Mouse (Mus musculus): Measurements from ENCODE around the gene Cmah.

The Cmah gene

GRCm38 (mm10) chr13:24481615-24482295 lies 154.6 kb downstream of the Cmah start:
- DNase-seq (ENCODE audit: low read depth, low spot score) = peak; percentile 47

GRCm38 (mm10) chr13:24483691-24484090 lies 156.5 kb downstream of the Cmah start:
- no peak for DNase-seq (ENCODE audit: low read depth, low spot score)

DNA sequence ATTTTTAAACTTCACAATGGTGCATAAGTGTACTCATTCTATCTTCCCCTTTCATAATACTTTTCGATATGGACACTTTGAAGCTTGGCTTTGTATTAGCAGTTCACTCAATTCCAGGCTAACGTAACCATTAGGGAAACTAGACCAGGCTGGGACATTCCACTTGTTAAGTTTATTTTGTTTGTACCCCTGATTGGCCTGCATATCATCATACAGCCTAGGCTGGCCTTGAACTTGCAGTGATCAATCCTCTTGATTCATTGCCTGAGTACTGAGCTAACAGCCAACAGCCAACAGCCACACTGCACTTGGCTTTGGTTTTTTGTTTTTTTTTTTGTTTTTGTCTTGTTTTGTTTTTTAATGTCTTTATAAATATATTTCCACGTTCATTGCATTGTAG lies 157.6 kb downstream of the Cmah start:
- no peak for DNase-seq (ENCODE audit: low read depth, low spot score)

- no peak for DNase-seq (ENCODE audit: low read depth, low spot score)
These were observed 158.8 kb downstream of the Cmah start for GRCm38 (mm10) chr13:24485964-24486363.

DNA sequence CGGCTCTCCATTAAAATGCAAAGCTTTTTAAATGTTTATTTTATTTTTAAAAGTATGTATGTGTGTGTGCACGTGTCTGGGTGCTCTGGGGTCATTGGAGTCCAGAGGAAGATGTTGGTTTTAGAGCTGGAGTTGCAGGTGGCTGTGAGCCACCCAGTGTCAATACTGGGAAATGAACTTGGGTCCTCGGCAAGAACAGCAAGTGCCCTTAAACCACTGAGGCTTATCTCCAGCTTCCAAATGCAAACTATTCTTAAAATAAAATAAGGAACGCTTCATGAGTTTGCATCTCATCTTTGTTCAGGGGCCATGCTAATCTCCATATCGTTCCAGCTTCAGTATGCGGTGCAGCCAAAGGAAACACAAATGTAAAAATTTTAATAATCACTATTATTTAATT lies 159.2 kb downstream of the Cmah start:
- no peak for DNase-seq (ENCODE audit: low read depth, low spot score)

DNA sequence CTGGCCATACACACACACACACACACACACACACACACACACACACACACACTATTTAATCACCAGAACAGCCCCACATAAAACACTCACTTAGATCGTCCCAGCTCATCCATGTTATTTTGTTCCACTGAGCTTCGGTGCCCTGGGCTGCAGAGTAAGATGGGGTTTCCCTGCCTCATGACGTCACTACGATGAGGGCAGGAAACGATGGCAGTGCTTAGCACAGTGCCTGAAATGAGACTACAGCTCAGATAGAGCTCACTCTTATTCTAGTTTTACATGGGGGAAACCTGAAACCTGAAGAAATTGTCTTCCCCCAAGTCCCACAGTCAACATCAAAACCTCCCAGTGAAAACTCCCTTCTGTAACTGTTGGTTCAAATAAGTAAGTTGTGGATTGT lies 159.9 kb downstream of the Cmah start:
- no peak for DNase-seq (ENCODE audit: low read depth, low spot score)

GRCm38 (mm10) chr13:24487546-24487945 lies 160.3 kb downstream of the Cmah start:
- no peak for DNase-seq (ENCODE audit: low read depth, low spot score)

- DNase-seq (ENCODE audit: low read depth, low spot score) = no peak
These were observed 161.4 kb downstream of the Cmah start for GRCm38 (mm10) chr13:24488526-24489070.

DNA sequence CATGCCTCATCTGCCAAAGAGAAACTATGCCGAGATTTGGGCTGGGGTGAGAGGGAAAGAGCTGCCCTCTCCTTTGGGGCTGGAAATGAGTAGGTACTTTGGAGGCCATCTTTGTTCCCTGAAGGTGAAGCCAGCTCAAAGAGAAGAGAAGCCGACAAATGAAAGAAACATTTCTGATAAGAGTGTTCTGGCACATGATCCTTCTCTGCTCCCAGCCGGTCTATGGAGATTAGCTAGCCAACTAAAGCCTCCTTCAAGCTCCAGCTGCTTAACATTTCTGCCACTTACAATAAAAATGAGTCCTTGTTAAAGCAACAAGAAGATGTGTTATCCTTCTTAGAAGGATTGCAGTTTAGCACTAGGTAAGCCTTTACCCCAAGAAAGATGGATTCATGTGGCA lies 162.3 kb downstream of the Cmah start:
- no peak for DNase-seq (ENCODE audit: low read depth, low spot score)

DNA sequence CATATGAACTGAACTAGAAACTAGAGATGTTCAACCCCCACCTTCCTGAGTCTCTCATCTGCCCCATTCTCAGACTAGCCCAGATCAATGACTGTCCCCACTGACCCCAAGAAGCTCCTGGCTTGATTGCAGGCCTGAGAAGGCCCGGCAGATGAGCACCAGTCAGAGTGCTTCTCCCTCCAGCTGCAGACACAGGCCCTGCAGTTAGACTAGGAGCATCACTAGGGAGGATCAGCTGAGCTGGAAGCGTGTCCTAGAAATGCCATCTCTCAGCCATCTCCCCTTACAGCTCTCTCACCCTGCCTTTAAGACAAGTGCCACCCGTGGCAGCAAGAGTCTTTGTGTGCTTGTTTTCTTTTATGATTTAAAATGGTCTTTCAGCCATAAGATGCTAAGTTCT lies 162.8 kb downstream of the Cmah start:
- DNase-seq (ENCODE audit: low read depth, low spot score) = no peak

DNA sequence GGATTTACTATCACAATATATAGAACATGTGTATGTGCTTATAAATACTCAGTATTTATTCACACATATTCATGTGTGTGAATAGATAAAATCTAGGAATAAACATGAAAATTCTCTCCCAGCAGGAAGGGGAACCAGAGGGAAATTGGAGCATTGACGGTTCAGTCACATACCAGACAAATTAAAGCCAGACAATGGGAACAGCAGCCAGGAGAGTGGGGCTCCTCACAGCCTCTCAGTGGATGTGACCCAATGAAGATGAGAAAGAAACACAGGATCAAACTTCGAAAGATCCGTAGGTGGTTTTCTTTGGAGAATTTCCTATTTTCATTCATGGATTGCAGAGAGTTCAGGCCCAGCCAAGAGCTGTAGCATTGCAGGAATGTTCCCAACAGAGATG lies 163.9 kb downstream of the Cmah start:
- no peak for DNase-seq (ENCODE audit: low read depth, low spot score)

- no peak for DNase-seq (ENCODE audit: low read depth, low spot score)
These were observed 166.6 kb downstream of the Cmah start for GRCm38 (mm10) chr13:24493784-24494183.

DNA sequence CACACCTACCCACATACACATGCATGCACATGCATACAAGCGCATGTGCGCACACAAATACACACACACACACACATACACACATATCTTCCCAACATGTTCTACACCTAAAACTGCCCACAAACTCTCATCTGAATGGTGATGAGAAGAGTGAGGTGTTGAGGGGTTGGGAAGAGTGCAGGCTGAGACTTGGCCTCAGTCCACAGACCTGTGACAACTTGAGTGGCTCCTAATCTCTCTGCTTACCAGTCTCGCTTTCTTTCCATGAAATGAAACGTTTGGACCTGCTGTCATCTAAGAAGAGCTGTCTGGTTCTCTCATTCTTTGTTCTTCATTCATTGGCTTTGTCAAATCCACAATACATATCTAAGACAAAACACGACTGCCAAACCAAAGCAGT lies 169.1 kb downstream of the Cmah start:
- no peak for DNase-seq (ENCODE audit: low read depth, low spot score)

DNA sequence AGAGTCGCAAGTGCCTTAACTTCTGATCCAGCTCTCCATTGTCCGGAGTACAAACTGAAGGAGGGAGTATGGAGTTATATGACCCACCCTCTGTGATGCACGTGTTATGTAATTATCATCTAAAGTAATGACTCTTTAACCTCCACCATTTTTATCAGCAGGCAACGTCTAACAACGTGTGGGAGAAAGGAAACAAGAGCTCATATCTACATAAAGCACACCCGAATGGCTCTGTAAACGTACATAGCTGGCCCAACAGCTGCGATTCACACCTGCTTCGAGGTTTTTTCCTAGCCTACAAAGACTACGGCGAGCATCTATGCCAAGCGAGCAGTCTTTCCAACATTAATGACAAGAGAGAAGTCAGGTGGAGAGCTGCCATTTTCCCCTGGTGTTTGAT lies 169.8 kb downstream of the Cmah start:
- no peak for DNase-seq (ENCODE audit: low read depth, low spot score)

DNA sequence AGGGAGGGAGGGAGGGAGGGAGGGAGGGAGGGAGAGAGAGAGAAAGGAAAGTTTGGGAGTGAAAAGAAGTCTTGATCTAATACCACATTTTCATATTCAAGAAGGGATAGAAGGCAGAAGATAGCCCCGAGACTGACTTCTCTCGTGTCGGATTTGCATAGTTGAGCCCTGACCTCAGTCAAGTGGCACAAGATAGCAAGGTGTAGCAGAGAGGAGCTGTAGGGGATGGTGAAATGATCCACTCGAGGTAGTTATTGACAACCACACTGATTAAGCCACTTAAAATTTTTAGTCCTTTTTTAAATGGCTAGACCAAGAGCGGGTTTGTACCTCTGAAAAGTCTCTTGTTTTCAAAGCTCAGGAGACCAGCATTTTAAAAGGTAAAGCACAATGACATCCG lies 171.1 kb downstream of the Cmah start:
- DNase-seq (ENCODE audit: low read depth, low spot score) = no peak

GRCm38 (mm10) chr13:24499505-24499904 lies 172.3 kb downstream of the Cmah start:
- peak; percentile 52 for DNase-seq (ENCODE audit: low read depth, low spot score)

- DNase-seq (ENCODE audit: low read depth, low spot score) = no peak
These were observed 174.1 kb downstream of the Cmah start for GRCm38 (mm10) chr13:24501179-24501905.

- DNase-seq (ENCODE audit: low read depth, low spot score) = no peak
These were observed 174.7 kb downstream of the Cmah start for GRCm38 (mm10) chr13:24501919-24502318.

DNA sequence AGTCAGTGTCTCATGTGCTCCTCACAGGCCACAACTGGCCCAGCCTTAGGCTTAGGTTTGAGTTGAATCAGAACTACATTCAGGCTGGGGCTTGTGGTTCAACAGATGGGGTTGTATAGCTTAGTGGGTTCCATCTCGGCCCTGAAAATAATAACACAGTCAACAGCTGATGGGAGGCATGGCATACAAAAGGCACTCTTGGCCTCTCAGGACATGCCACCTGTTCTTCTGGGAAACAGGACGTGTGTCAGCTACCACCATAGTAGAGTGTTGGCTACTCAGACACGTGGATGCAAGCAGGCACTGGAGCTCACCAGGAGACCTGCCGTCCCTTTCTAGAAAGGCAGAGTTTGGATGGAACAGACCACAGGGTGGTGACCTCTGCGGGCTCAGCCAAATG lies 178.6 kb downstream of the Cmah start:
- DNase-seq (ENCODE audit: low read depth, low spot score) = no peak

GRCm38 (mm10) chr13:24507156-24507555 lies 180.0 kb downstream of the Cmah start:
- DNase-seq (ENCODE audit: low read depth, low spot score) = no peak

GRCm38 (mm10) chr13:24508917-24509316 lies 181.7 kb downstream of the Cmah start:
- DNase-seq (ENCODE audit: low read depth, low spot score) = no peak

- no peak for DNase-seq (ENCODE audit: low read depth, low spot score)
These were observed 184.2 kb downstream of the Cmah start for GRCm38 (mm10) chr13:24511367-24511766.

- peak; percentile 85 for DNase-seq (ENCODE audit: low read depth, low spot score)
These were observed 184.8 kb downstream of the Cmah start for GRCm38 (mm10) chr13:24511932-24512520.

Measured in ZHBTc4 (cell line).